Mouse (Mus musculus) right cerebral cortex, adult 2 months (tissue): ENCODE measurements at regions not wholly inside any gene's neighbourhood (a gene's known extent, or its start where the extent isn't known, plus 50 kb on each side); places are given as distances from the start of the nearest gene placed in this dataset.
A peak's percentile ranks its signal among the peaks of the same experiment; 100 is the strongest.

ENCODE experiments used
- DNase-seq, 2 experiments: peaks; one replicate each; pipeline ENCODE4 v3.0.0; 2021 to 2022; ENCODE audit warnings: low spot score in 2 of 2

GRCm38 (mm10) chr12:26543463-26543862 is 74.5 kb downstream of the Cmpk2 start:
- no peak for DNase-seq

- DNase-seq = no peak
These were observed 73.4 kb downstream of the Cmpk2 start for GRCm38 (mm10) chr12:26542451-26542850.

- DNase-seq = no peak
These were observed 66.4 kb downstream of the Cmpk2 start for GRCm38 (mm10) chr12:26535261-26535890.

- no peak for DNase-seq
These were observed 65.5 kb downstream of the Cmpk2 start for GRCm38 (mm10) chr12:26534229-26535105.

GRCm38 (mm10) chr12:26533641-26534151 is 64.7 kb downstream of the Cmpk2 start:
- DNase-seq = no peak

- peak; percentile 78 to 88 for DNase-seq
These were observed 64.0 kb downstream of the Cmpk2 start for GRCm38 (mm10) chr12:26532823-26533640.

- DNase-seq = no peak
These were observed 63.1 kb downstream of the Cmpk2 start for GRCm38 (mm10) chr12:26532076-26532475.
